Mouse (Mus musculus) liver, adult (tissue): Measurements from ENCODE around the gene Tet3.

Experiments used
- GATA4 ChIP-seq: IDR thresholded peaks from 2 replicates; pipeline ENCODE4 v1.6.1; 2014; ENCODE audit warnings: mild to moderate bottlenecking, low read length; ENCODE audit not compliant: insufficient replicate concordance

The Tet3 gene

GRCm38 (mm10) chr6:83459034-83459644 lies at the start of gene Tet3:
Gene Tet3 (minus strand): TSS chr6:83459084.
- no peak for TF ChIP-seq GATA4

GRCm38 (mm10) chr6:83507168-83507546 lies 48.3 kb upstream of the Tet3 start:
- no peak for TF ChIP-seq GATA4

- TF ChIP-seq GATA4: no peak; the same call in 1 of the 2 replicates
These were observed 47.6 kb upstream of the Tet3 start, which contains the start of gene Dguok for GRCm38 (mm10) chr6:83506258-83507167. Gene Dguok (minus strand): TSS chr6:83506969.

GRCm38 (mm10) chr6:83505554-83505953 lies 46.7 kb upstream of the Tet3 start:
- no peak for TF ChIP-seq GATA4

GRCm38 (mm10) chr6:83503361-83503760 lies 44.5 kb upstream of the Tet3 start:
- no peak for TF ChIP-seq GATA4

GRCm38 (mm10) chr6:83502656-83503055 lies 43.8 kb upstream of the Tet3 start:
- TF ChIP-seq GATA4: no peak

GRCm38 (mm10) chr6:83501524-83502310 lies 42.8 kb upstream of the Tet3 start:
- TF ChIP-seq GATA4: no peak

- no peak for TF ChIP-seq GATA4
These were observed 41.6 kb upstream of the Tet3 start for GRCm38 (mm10) chr6:83500462-83500861.

GRCm38 (mm10) chr6:83499078-83499477 lies 40.2 kb upstream of the Tet3 start:
- no peak for TF ChIP-seq GATA4

- no peak for TF ChIP-seq GATA4
These were observed 38.1 kb upstream of the Tet3 start for GRCm38 (mm10) chr6:83496753-83497710.

- TF ChIP-seq GATA4: no peak
These were observed 37.3 kb upstream of the Tet3 start for GRCm38 (mm10) chr6:83496009-83496752.

GRCm38 (mm10) chr6:83490622-83491021 lies 31.7 kb upstream of the Tet3 start:
- TF ChIP-seq GATA4: no peak

GRCm38 (mm10) chr6:83488200-83488599 lies 29.3 kb upstream of the Tet3 start:
- no peak for TF ChIP-seq GATA4

- TF ChIP-seq GATA4: no peak
These were observed 28.4 kb upstream of the Tet3 start for GRCm38 (mm10) chr6:83487298-83487697.
